Mouse (Mus musculus) small intestine, adult 2 months (tissue): ENCODE results near the gene Gm13030. TPM values are rescaled to one million over a fixed set of nuclear protein-coding genes. Genes with fewer than 3 reads are reported as not detected.
A peak's percentile ranks its signal among the peaks of the same experiment; 100 is the strongest.
"Not testable (repeated sequence)": the region's sequence is repeated elsewhere in the genome, so short reads cannot be mapped to it uniquely, and the experiment has no call there.

Experiments
- H3K27ac ChIP-seq: fragments of 200-500 bp; 2 replicates; pipeline ENCODE4 v1.5.1; 2012; ENCODE audit warnings: low read depth, low read length, control low read depth, inconsistent platforms; ENCODE audit not compliant: insufficient read depth
- H3K27me3 ChIP-seq: fragments of 200-500 bp; 2 replicates; pipeline ENCODE4 v1.6.1; 2012; ENCODE audit warnings: mild to moderate bottlenecking, moderate library complexity, low read length, inconsistent platforms; ENCODE audit not compliant: control insufficient read depth, insufficient read depth
- H3K36me3 ChIP-seq: fragments of 200-500 bp; 2 replicates; pipeline ENCODE4 v1.6.1; 2012; ENCODE audit warnings: mild to moderate bottlenecking, low read length, control low read depth, inconsistent platforms; ENCODE audit not compliant: control insufficient read depth, insufficient read depth
- H3K4me1 ChIP-seq: fragments of 200-500 bp; 2 replicates; pipeline ENCODE4 v1.6.1; 2012; ENCODE audit warnings: low read length, inconsistent platforms, mixed read lengths; ENCODE audit not compliant: control insufficient read depth, insufficient read depth, insufficient read length
- H3K4me3 ChIP-seq: fragments of 200-500 bp; 2 replicates; pipeline ENCODE4 v1.5.1; 2012; ENCODE audit warnings: low read depth, mild to moderate bottlenecking, control low read depth, inconsistent platforms, low read length, moderate library complexity
- CTCF ChIP-seq: fragments of 200-500 bp; IDR thresholded peaks from 2 replicates; pipeline ENCODE4 v1.5.1; 2012; ENCODE audit warnings: low read depth, mild to moderate bottlenecking, control low read depth, inconsistent platforms, low read length, moderate library complexity, mixed read lengths; ENCODE audit not compliant: insufficient replicate concordance, insufficient read length; ENCODE audit errors: extremely low read depth
- POLR2A ChIP-seq: fragments of 200-500 bp; IDR thresholded peaks from 2 replicates; pipeline ENCODE4 v1.6.1; 2012; ENCODE audit warnings: low read depth, mild to moderate bottlenecking, control low read depth, inconsistent platforms, low read length, moderate library complexity
- WGBS: fragments of 180-500 bp; shearing (Covaris S2); methylation state at CpG from one replicate; pipeline ENCODE4 v1.1.7; 2018; 5-methylcytosine and 5-hydroxymethylcytosine counted together
- polyA plus RNA-seq: library from polyadenylated mRNA; depleted of rRNA; stranded (reverse); fragments of >200 nt; gene quantifications from 2 replicates; pipeline ENCODE4 v1.2.3, GENCODE M21; 2012; rRNA removed

The Gm13030 gene
- polyA plus RNA-seq, 1 experiment: not detected

DNA sequence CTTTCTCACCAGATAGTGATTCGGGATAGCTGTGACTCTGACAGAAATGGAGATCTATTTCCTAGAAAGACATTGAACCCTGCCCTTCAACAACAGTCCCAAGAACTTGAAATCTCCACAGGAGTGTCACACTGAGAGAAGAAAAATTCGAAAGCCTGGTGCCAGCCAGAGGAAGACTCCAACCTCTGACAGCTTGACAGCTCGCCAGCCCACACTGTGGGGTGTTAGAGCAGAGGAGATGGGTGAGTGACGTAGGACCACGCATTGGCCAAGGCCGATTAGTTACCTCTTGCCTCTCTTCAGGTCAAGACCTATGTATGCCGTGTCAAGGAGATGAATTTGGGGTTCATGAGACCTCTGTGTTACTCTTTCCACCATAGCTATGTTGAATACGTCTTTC, 33.0 kb downstream of the Gm13030 start:
- H3K36me3 ChIP-seq: no peaks in the 10 kb centered on the region
- 92% methylated on average over 8 of the region's 8 CpGs for WGBS
- TF ChIP-seq POLR2A (no peak), CTCF (no peak)
- H3K4me3 ChIP-seq: no peak overlapping the region
- H3K27ac ChIP-seq: no peak overlapping the region
- H3K27me3 ChIP-seq: no peaks in the 10 kb centered on the region
- peaks cover 1% of the 10 kb centered on the region; the same call in 1 of the 2 replicates for H3K4me1 ChIP-seq

- no peaks in the 10 kb centered on the region for H3K36me3 ChIP-seq
- H3K27me3 ChIP-seq: no peaks in the 10 kb centered on the region
- no peak overlapping the region for H3K27ac ChIP-seq
- no peak overlapping the region for H3K4me3 ChIP-seq
- peaks cover 7% of the 10 kb centered on the region; the same call in 1 of the 2 replicates for H3K4me1 ChIP-seq
- TF ChIP-seq POLR2A (no peak), CTCF (no peak)
- 57% methylated on average over 6 of the region's 6 CpGs for WGBS
Measured at GRCm38 (mm10) chr4:138839806-138840205, 34.0 kb downstream of the Gm13030 start.

DNA sequence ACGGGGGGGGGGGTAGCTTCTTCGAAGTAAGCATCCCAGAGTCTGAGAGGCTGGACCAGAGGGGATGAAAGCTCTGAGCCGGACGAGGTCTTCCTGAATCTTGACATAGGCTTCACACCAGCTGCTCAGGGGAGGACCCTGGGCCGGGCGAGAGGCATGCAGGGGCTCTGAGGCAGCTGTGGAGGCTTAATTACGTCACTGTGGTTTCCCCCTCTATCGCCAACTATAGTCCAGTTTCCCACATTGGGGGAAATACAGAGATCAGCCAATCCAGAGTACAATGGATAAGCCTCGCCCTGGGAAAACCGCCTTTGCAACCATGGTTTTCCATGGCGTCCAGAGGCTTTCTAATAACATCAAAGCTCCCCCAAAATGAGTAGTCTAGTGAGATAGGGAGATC, 46.6 kb downstream of the Gm13030 start:
- Histone ChIP-seq H3K27me3 (no peaks in the 10 kb centered on the region), H3K4me1 (peaks cover 13% of the 10 kb centered on the region; the same call in 1 of the 2 replicates), H3K4me3 (no peak overlapping the region), H3K27ac (peak overlapping the region; percentile 64), H3K36me3 (no peaks in the 10 kb centered on the region)
- 17% methylated on average over 11 of the region's 11 CpGs for WGBS
- no peak for TF ChIP-seq POLR2A
- no peak for TF ChIP-seq CTCF

DNA sequence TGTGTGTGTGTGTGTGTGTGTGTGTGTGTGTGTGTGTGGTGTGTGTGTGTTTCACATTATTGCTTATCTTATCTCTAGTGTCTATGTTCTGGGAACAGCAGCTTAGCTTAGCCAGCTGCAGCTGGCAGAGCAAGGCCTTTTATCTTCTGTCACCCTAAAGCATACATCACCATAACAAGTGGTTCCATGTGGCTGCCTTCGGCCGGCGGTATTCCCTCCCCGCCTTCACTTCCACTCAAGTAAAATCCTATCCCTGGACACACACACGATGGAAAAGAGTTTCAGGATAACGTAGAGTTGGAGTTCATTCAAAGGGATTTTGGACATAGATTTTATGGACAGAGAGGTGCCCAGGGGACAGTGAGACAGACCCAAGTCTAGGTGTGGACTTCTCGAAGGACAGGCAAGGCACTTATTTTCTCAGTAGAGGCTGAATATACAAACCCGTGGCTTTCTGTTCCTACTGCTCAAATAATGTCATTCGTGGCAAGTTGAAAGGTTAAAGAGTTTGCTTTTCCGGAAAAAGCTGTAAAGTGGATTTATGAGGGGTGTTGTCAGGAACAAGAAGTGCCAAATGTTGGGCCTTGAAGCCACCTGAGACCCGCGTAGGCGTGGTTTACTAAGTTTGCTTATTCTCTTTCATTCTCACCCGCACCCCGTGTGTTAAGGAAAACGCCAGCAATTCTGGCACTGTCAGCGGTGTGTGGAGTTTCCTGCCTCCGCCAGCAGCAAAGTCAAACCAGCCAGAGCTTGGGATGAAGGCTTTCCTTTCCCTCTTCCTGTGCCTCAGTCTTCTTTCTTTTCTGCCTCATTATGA, 47.8 kb downstream of the Gm13030 start:
- peaks cover 13% of the 10 kb centered on the region; the same call in 1 of the 2 replicates for H3K4me1 ChIP-seq
- no peaks in the 10 kb centered on the region for H3K36me3 ChIP-seq
- WGBS: 3% methylated on average over 18 of the region's 18 CpGs
- no peak for TF ChIP-seq POLR2A
- TF ChIP-seq CTCF: no peak
- H3K4me3 ChIP-seq: no peak overlapping the region
- H3K27ac ChIP-seq: peak overlapping the region; percentile 85
- no peaks in the 10 kb centered on the region for H3K27me3 ChIP-seq

DNA sequence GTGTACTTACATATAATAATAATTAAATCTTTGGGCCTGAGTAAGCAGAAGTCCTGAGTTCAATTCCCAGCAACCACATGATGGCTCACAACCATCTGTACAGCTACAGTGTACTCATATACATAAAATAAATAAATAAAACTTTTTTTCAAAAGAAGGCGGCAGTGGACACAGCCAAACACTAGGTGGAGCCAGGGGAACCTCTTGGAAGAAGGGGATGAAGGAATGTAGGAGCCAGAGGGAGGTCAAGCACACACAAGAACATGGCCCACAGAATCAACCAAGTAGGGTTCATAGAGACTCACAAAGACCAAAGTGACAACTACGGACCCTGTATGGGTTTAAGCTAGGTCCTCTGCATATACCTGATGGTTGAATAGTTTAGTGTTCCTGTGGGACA, 49.1 kb downstream of the Gm13030 start:
- peak overlapping the region; percentile 21; the same call in 1 of the 2 replicates for H3K27ac ChIP-seq
- TF ChIP-seq CTCF: no peak
- no peak for TF ChIP-seq POLR2A
- WGBS: 67% methylated on average over 2 of the region's 2 CpGs
- no peaks in the 10 kb centered on the region for H3K36me3 ChIP-seq
- H3K27me3 ChIP-seq: no peaks in the 10 kb centered on the region
- no peak overlapping the region for H3K4me3 ChIP-seq
- H3K4me1 ChIP-seq: peaks cover 13% of the 10 kb centered on the region; the same call in 1 of the 2 replicates

- not testable (repeated sequence) for H3K4me3 ChIP-seq, H3K27me3 ChIP-seq, H3K36me3 ChIP-seq, H3K27ac ChIP-seq
- peaks cover 13% of the 10 kb centered on the region; the same call in 1 of the 2 replicates for H3K4me1 ChIP-seq
- peak; percentile 10; the same call in 1 of the 2 replicates for TF ChIP-seq CTCF
- WGBS: 80% methylated on average over 2 of the region's 2 CpGs
Measured at GRCm38 (mm10) chr4:138824161-138824560, 49.6 kb downstream of the Gm13030 start.

- 98% methylated on average over 2 of the region's 2 CpGs for WGBS
- no peak for TF ChIP-seq POLR2A
- TF ChIP-seq CTCF: no peak
- H3K4me1 ChIP-seq: peaks cover 2% of the 10 kb centered on the region; the same call in 1 of the 2 replicates
Measured at GRCm38 (mm10) chr4:138821036-138821435, 52.7 kb downstream of the Gm13030 start.

More at GRCm38 (mm10) chr4:138821036-138821435, 52.7 kb downstream of the Gm13030 start:
- H3K4me3 ChIP-seq: no peak overlapping the region
- H3K36me3 ChIP-seq: no peaks in the 10 kb centered on the region
- H3K27me3 ChIP-seq: no peaks in the 10 kb centered on the region
- no peak overlapping the region for H3K27ac ChIP-seq

Other genes with a start within 250 kb of the Gm13030 start
- 0.05 and 0.61 TPM in 2 replicates for gene Vwa5b1, start 238.1 kb downstream of the Gm13030 start, polyA plus RNA-seq
- gene Pla2g2c, start 149.2 kb downstream of the Gm13030 start, polyA plus RNA-seq: 0.13 and 0.24 TPM in 2 replicates
- 0.96 and 1.2 TPM in 2 replicates for gene Ubxn10, start 136.8 kb downstream of the Gm13030 start, polyA plus RNA-seq
- 4.4 and 14.5 TPM in 2 replicates for gene Pla2g2f, start 116.3 kb downstream of the Gm13030 start, polyA plus RNA-seq
- gene Pla2g2d, start 98.2 kb downstream of the Gm13030 start, polyA plus RNA-seq: 6.5 and 7.8 TPM in 2 replicates
- gene Pla2g5, start 10.5 kb downstream of the Gm13030 start, polyA plus RNA-seq: 6.0 and 11.6 TPM in 2 replicates
- 0.16 and 0.67 TPM in 2 replicates for gene Pla2g2e, start 4.0 kb upstream of the Gm13030 start, polyA plus RNA-seq
- gene Otud3, start 40.0 kb upstream of the Gm13030 start, polyA plus RNA-seq: 7.4 and 10.3 TPM in 2 replicates
- gene Rnf186, start 93.1 kb upstream of the Gm13030 start, polyA plus RNA-seq: 309 and 461 TPM in 2 replicates
- 23.2 and 34.2 TPM in 2 replicates for gene Tmco4, start 98.9 kb upstream of the Gm13030 start, polyA plus RNA-seq
- 0.76 and 1.8 TPM in 2 replicates for gene Htr6, start 201.6 kb upstream of the Gm13030 start, polyA plus RNA-seq
- gene Nbl1, start 219.0 kb upstream of the Gm13030 start, polyA plus RNA-seq: 72.9 and 160 TPM in 2 replicates